Mouse (Mus musculus) neutrophil, adult 5-6 weeks (primary cell): ENCODE data around the gene Mmd. TPM values are rescaled to one million over a fixed set of nuclear protein-coding genes. Genes with fewer than 3 reads are reported as not detected.

Source experiments
- ATAC-seq: fragments of 151-379, 151-347 bp; 2 replicates; pipeline ENCODE4 v1.8.0; 2017; ENCODE audit warnings: mild to moderate bottlenecking, moderate TSS enrichment; ENCODE audit not compliant: insufficient number of reproducible peaks, poor library complexity, low FRiP score, severe bottlenecking; ENCODE audit errors: extremely low read depth
- total RNA-seq: library from RNA; stranded (forward); fragments of 200-1000 nt; gene quantifications from 2 replicates; pipeline ENCODE4 v1.2.3, GENCODE M21; 2017

The Mmd gene
- total RNA-seq, 1 experiment from 2014 or later, result 30.1 TPM

DNA sequence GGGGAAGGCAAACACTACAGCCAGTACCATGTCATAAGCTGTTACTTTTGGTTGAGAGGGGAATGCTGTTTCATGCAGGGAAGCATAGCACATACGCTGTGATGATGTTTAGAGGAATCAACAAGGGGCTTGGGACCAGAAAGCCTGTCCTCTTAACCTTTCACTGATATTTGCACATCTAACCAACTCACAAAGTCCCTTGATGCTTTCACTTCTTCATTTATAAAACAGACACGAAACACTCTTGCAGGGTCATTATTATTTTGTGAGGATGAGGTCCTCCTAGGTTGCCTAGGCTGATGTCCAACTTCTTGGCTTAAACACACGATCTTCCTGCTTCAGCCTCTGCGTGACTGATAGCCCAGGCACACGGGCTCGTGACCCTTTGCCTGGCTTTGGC is 3.6 kb upstream of the Mmd start:
- ATAC-seq, result no peak

GRCm38 (mm10) chr11:90246676-90247075 is 2.6 kb upstream of the Mmd start:
- ATAC-seq, result no peak

GRCm38 (mm10) chr11:90247793-90248192 is 1.5 kb upstream of the Mmd start:
- ATAC-seq, result no peak

GRCm38 (mm10) chr11:90249701-90250141 is 465 bp downstream of the Mmd start:
- no peak for ATAC-seq

DNA sequence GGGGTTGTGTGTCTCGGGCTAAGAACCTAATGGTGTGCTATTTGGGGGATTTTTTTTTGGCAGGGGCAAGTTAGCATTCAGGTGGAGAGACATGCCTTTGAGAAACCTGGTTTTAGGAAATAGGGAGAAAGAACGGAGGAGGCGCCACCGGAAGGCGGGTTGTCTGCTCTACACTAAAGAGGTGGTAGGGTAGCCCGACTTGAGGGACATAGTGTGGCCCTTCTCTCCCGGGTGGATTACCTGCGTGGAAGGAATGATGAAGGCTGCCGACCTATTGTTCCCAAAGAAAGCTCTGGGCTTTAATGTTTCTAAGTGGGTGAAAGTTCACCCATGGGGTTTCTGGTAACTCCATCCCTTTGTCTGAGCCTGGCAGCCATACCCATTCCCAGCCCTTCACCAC is 933 bp downstream of the Mmd start:
- ATAC-seq, result no peak

GRCm38 (mm10) chr11:90250730-90251129 is 1.5 kb downstream of the Mmd start:
- no peak for ATAC-seq

DNA sequence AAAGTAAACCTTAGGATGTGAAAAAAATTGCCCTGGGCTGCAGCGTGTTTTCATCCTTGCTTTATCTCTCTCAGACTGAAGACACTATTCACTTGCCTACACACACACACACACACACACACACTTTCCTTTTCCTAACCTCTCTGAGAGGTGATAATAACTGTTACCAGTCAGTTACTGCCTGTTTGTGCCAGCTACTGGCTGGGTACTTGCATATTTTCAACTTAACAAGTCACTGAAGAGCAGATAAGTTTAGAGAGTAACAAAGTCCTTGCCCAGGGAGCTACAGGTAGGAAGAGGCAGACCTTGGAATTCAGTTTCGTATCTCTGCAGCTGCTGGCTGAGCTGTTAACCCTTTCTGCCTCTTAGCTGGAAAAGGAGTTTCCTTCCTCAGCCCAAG is 2.7 kb downstream of the Mmd start:
- ATAC-seq, result no peak

- ATAC-seq, result no peak
Observed at GRCm38 (mm10) chr11:90252366-90252765, 3.1 kb downstream of the Mmd start.

- ATAC-seq, result no peak
Observed at GRCm38 (mm10) chr11:90254536-90254935, 5.3 kb downstream of the Mmd start.

- ATAC-seq, result no peak
Observed at GRCm38 (mm10) chr11:90255687-90256086, 6.4 kb downstream of the Mmd start.

GRCm38 (mm10) chr11:90256833-90257525 is 7.7 kb downstream of the Mmd start:
- ATAC-seq, result 0 out of 2 replicates have a peak, but pooled peaks have one; percentile 4

DNA sequence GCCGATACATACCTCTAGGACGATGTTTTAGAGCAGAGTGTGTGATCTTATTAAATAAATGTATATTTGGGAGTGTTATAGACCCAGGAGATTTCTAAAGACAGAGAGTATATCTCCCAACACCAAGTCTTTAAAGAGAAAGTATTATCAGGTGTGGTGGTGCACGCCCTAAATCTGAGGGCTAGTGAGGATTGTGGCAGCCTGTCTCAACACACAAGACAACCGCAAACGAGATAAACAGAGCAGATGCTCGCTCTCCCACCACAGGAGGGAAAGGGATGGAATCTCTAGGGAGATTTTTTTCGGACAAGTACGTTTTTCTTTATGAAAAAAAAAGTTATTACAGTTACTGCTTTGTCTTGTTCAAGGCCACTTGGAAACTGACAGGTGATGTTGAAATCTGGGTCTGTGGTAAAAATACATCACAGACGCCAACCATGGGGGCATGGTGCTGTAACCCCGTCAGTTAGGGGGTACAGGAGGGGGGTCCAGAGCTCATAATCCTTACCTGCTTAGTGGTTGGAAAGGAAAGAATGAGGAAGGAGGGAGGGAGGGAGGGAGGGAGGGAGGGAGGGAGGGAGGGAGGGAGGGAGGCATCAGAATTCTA is 9.2 kb downstream of the Mmd start:
- ATAC-seq, result no peak

- no peak for ATAC-seq
Observed at GRCm38 (mm10) chr11:90259071-90259470, 9.8 kb downstream of the Mmd start.

DNA sequence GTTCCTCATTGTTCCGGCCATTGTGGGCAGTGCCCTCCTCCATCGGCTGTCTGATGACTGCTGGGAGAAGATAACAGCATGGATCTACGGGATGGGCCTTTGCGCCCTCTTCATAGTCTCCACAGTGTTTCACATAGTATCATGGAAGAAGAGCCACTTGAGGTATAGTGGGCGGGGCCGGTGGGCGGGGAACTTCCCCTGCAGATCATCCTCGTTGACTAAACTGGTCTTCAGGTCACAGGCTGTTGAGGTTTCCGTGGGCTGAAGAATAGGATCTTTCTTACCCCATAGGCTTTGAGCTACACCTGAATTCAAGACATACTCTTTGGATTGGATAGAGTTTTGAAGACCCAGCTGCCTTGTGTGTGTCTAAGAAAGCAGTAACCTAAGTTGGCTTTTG is 10.6 kb downstream of the Mmd start:
- no peak for ATAC-seq

- peak; percentile 85 for ATAC-seq
Observed at GRCm38 (mm10) chr11:90264180-90264579, 14.9 kb downstream of the Mmd start.

- ATAC-seq, result no peak
Observed at GRCm38 (mm10) chr11:90265581-90265980, 16.3 kb downstream of the Mmd start.

- ATAC-seq, result no peak
Observed at GRCm38 (mm10) chr11:90268934-90269333, 19.7 kb downstream of the Mmd start.

DNA sequence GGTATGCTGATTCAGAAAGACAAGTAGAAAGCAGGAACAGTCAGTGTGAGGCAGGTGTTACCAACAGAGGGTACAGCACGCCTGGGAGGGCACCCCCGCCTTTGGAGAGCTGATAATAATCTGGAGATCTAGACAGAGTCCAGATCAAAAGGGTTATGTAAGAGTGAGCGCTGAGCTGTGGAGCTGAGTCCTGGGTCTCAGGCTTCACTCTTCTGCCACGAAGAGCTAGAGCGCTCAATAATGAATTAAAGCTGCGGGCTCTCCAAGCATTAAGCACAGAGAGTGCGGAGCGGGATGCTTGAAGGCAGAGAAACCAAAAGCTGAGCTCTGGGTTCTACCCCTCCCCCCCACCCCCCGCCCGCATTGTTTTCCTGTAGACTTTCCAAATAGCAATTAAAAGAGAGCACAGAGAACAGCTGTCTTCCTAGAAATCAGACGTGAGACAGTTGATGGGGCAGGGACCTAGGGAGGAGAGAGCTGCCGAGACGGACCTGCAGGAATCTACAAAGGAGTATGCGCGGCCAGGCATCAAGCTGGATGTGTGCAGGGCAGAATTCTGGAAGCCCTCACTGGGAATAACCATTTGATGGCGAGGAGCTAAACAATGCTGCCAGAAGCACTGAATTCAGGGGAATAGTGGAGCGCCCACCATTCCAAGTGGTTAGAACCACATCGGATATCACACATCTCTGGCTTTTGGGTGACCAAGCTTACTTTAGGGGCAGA is 20.3 kb downstream of the Mmd start:
- ATAC-seq, result no peak

DNA sequence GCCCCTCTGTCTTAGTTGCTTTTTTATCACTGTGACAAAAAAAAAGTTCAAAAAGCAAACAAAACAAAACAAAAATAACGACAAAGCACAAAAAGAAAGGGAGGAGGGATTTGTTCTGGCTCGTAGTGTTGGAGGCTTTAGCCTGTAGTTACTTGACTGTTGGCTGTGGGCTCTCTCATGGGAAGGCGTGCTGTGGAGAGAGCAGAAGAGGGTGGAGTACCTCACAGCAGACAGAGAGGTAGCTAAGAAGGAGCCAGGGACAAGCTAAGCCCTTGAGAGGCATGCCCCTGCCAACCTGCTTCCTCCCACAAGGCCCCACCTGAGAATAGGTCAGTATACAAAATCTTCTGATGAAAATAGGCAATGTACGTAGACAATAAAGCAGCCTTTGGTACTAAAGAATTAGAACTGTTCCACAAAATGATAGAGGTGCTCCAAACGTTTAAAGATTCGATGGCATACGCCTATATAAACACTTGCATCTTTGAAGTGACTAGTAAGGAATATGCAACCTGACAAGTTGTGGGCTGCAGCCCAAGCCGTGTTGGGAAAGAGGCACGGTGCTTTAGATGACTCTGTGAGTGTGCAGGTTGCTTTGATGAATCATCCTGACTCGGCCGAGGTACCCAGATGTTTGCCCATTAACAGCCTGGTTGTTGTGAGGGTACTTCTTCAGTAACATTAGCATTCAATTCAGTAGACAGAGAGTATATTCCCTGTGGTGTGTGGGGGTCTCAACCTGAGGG is 21.0 kb downstream of the Mmd start:
- ATAC-seq, result no peak
